Mouse (Mus musculus): ENCODE measurements around the gene Usp24.

Gene Usp24

DNA sequence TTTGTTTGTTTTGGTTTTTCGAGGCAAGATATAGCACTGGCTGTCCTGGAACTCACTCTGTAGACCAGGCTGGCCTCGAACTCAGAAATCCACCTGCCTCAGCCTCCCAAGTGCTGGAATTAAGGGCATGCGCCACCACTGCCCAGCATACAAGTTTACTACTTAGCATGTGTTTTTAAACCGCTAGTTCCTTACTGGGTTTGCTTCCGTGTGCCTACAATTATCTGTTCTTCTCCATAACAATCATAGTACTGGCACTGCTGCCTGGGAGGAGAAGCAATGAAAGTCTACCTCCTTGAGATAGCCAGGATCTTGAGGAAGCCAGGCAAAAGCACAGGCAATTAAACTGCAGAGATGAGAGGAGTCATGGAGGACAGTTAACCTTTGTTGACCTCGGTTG, 112.6 kb downstream of the Usp24 start:
- no peak for DNase-seq (ENCODE audit: low read depth, low spot score)

- no peak for DNase-seq (ENCODE audit: low read depth, low spot score)
Observed at GRCm38 (mm10) chr4:106429106-106429505, 113.1 kb downstream of the Usp24 start.

GRCm38 (mm10) chr4:106430431-106430830, 114.4 kb downstream of the Usp24 start:
- DNase-seq (ENCODE audit: low read depth, low spot score), result no peak

DNA sequence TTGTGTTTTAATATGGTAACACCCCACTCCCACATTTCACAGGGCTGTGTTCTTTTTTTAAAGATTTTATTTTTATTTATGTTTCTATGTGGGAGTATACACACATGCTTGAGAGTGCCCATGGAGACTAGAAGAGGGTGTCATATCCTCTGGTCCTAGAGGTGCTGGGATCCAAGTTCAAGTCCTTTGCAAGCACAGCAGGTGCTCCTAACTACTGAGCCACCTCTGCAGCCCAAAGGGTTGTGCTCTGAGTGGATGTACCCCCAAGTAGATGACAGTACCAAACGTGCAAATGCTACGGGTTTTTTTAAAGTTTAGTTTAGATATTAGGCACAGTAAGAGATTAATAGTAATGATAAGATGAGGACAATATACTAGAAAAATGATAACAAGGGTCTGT, 119.4 kb downstream of the Usp24 start:
- no peak for DNase-seq (ENCODE audit: low read depth, low spot score)

GRCm38 (mm10) chr4:106436475-106436874, 120.5 kb downstream of the Usp24 start:
- DNase-seq (ENCODE audit: low read depth, low spot score), result no peak

DNA sequence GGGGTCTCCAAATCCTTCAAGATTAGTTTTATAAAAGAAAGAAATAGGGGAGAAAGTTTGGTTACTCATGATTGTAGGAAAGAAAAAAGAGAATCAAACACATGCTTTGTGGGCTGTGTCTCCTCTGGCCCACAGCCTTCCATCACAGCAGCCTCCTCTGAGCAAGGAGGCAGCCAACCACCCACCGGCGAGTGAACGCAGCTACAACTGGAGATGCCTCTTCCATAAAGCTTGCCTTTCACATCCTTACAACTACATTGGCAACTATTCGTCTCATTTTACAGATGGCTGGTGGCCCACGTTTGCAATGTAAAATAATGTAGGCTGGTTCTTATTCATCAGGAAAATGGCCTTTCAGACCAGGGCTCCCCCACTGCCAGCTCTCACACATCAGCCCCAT, 121.2 kb downstream of the Usp24 start:
- no peak for DNase-seq (ENCODE audit: low read depth, low spot score)

GRCm38 (mm10) chr4:106438763-106439162, 122.8 kb downstream of the Usp24 start:
- no peak for DNase-seq (ENCODE audit: low read depth, low spot score)

- DNase-seq (ENCODE audit: low read depth, low spot score), result no peak
Observed at GRCm38 (mm10) chr4:106443182-106443581, 127.2 kb downstream of the Usp24 start.

DNA sequence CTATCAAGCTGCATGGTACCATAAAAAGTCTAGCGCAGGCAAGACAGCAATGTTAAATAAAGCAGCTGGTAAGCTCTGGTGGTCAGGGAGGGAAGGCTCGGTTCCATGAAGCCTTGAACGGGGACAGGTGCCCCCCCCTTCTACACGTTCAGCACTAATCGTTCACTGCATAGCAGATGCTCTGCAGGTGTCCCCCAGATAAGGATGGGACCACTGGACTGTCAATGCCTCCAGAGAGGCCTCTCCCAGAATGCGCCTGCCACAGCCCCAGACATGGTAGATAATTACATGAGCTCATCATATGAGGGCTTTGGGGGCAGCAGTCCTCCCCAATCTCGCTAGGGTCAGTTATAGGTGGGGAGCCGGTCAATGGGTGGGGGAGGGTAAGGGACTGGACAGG, 133.3 kb downstream of the Usp24 start:
- no peak for DNase-seq (ENCODE audit: low read depth, low spot score)

DNA sequence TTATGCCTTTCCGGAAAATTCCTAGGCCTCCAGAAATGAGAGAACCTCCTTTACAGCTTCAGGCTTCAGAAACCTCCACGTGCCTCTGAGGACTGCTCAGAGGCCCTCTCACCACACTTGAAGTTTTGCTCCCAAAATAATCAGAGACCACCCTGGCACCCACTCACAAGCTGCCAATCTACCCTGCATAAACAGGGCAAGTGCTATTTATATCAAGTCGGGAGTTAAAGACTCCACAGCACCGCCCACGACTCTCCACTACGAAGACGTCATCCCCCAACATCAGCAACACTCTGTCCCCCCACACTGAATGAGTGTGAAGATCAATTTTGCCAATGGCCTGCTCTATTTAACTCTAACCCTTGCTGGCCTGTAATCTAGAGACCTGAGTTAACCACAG, 136.4 kb downstream of the Usp24 start:
- DNase-seq (ENCODE audit: low read depth, low spot score), result no peak

- DNase-seq (ENCODE audit: low read depth, low spot score), result no peak
Observed at GRCm38 (mm10) chr4:106453108-106453507, 137.1 kb downstream of the Usp24 start.

DNA sequence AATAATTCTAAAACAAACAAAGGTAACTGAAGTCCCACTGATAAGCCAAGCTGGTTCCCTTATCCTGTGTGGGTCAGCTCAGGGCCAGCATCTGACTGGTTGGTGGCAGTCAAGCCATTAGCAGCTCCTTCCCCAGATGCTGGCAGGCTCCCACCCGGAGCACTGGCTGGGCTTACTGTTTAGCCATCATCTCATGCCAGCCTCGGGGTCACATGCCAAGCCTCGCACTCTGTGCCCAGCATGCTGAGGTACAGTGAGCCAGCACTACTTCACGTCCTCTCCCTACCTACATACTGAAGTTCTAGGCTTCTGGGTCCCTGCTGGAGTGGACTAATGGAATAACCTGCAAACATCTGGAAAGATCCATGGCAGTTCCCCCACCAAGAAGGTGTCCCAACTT, 137.5 kb downstream of the Usp24 start:
- DNase-seq (ENCODE audit: low read depth, low spot score), result no peak

- DNase-seq (ENCODE audit: low read depth, low spot score), result no peak
Observed at GRCm38 (mm10) chr4:106454541-106454940, 138.5 kb downstream of the Usp24 start.

- DNase-seq (ENCODE audit: low read depth, low spot score), result no peak
Observed at GRCm38 (mm10) chr4:106462016-106462415, 146.0 kb downstream of the Usp24 start.

DNA sequence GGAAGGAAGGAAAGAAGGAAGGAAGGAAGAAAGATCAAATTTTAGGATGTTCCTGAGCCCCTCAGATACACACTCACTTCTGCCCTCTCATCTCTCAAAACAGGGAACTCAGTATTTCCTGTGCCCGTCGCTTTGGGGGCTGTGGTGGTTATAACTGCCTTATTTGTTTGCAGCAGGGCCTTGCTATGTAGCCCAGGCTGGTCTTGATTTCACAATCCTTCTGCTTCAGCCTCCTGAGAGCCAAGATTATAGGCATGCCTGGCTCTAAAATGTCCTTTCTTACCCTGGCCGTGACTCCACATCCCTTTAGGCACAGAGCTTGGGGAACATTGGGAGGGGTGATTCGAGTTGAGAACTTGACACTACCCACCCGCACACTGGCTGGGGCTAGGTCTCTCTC, 146.5 kb downstream of the Usp24 start:
- DNase-seq (ENCODE audit: low read depth, low spot score), result no peak

DNA sequence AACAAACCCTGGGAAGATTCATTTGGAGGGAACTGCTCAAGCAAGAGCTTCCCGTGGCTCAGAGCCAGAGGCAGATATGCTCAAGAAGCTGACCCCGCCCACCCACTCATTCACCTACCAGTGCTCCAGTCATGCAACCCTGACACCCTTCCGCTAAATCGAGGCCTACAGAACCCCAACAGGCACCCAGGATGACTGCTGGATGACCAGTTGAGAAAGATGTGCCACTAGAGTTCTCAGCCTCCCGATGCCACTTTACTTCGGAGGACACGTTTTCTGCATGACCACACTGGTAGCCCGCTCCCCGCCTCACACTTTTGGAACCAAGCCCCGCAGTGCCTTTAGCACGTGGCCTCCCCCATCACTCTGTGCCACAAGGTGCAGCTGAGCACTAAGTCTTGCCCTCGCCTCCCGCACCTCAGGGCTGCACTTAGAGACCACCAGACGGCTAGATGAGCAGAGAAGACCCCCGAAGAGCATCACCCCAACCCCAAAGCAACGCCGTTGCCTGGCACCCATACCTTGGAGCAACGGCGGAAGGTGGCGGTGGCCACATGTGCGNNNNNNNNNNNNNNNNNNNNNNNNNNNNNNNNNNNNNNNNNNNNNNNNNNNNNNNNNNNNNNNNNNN, 147.3 kb downstream of the Usp24 start:
- no peak for DNase-seq (ENCODE audit: low read depth, low spot score)

GRCm38 (mm10) chr4:106467420-106468110, 151.6 kb downstream of the Usp24 start:
- DNase-seq (ENCODE audit: low read depth, low spot score), result no peak

GRCm38 (mm10) chr4:106470921-106471320, 154.9 kb downstream of the Usp24 start:
- no peak for DNase-seq (ENCODE audit: low read depth, low spot score)

GRCm38 (mm10) chr4:106472335-106472734, 156.3 kb downstream of the Usp24 start:
- peak; percentile 32 for DNase-seq (ENCODE audit: low read depth, low spot score)

DNA sequence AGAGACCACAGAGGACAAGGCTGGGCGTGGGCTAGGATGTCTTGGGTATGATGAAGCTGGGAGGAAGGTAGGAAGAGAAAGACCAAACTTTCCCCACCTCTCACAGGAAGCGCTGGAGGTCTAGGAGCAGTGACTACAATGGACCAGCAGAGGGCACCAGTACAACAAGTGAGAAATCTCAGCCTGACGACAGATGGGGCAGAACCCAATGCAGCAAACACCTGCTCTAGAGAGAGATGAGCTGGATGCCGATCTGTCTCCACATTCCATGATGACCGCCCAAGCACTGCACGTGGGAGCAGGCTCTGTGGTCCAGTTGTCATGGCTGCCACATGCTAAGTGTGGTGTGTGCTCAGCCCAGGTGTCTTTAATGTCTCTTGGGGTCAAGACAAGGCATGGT, 158.2 kb downstream of the Usp24 start:
- peak; percentile 59 for DNase-seq (ENCODE audit: low read depth, low spot score)

DNA sequence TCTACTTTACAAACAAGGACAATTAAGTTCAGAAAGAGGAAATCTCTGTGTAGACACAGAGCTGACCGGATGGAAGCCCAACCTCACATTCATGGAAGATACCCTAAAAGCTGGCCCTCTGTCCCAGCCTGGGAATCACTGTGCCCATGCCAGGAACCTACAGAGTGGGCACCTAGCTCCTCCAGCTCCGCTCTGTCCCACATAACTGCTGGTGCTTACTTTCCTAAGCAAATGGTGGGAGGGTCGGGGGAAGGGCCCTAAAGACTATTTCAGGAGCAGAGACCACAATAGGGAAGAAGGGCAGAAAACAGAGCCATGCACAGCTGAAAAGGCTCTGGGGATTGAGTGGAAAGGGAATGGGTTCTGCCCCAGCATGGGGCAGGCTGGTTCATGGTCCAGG, 164.5 kb downstream of the Usp24 start:
- no peak for DNase-seq (ENCODE audit: low read depth, low spot score)

DNA sequence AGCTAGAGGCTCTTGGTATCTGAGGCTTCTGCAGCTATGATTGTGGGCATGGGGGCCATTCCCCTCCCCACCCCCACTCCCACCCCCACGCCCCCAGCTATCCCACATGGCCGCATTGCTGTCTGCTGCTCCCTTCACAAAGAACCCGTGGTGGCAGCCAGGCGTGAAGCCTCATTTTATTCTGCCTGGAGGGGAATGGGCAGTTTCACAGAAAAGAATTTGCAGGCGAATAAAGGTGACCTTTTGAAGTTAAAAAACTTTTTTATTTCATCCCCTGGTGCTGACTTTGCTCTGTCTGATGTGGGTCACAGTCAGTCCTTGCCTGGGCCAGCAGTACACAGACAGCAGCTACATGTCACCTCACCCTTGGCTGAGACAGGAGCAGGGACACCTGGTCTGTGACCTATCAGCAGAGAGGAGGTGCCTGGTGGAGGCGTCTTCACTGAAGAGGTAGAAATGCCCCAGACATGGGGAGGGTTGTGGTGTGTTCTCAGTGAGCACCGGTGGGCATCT, 167.3 kb downstream of the Usp24 start:
- no peak for DNase-seq (ENCODE audit: low read depth, low spot score)

DNA sequence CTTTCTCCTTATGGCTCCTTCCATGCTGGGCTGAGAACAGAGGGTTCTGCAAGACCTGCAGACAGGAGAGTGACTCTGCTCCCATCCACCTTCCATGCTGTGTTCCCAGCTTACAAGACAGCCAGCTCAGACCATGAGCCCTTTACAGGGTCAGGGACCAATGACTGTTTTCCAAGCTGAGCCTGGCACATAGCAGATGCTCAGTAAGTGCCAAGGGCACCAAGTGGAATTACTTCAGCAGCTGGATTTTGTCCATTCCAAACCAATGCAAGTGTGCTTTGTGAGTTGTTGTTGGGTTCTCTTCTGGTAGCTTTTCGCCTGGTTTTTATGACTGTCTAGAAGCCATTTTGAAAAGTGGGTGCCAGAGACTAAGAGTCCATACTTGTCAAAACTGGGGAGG, 167.8 kb downstream of the Usp24 start:
- DNase-seq (ENCODE audit: low read depth, low spot score), result no peak
